Mouse (Mus musculus) neural tube, embryonic 15.5 days (tissue): ENCODE measurements around the gene Zfp9. TPM values are rescaled to one million over a fixed set of nuclear protein-coding genes. Genes with fewer than 3 reads are reported as not detected.
A peak's percentile ranks its signal among the peaks of the same experiment; 100 is the strongest.

Experiments
- ATAC-seq: fragments of 200-750 bp; cut with Nextera tagmentation; 2 replicates; pipeline ENCODE4 v1.8.0; 2017; ENCODE audit warnings: mild to moderate bottlenecking, moderate TSS enrichment, moderate library complexity; ENCODE audit not compliant: low FRiP score
- H3K27ac ChIP-seq: fragments of 300-500 bp; sonication (generic); replicated peaks from 2 replicates; pipeline ENCODE4 v1.5.1; 2015; ENCODE audit warnings: mild to moderate bottlenecking, inconsistent platforms
- H3K27me3 ChIP-seq: fragments of 300-500 bp; sonication (generic); replicated peaks from 2 replicates; pipeline ENCODE4 v1.6.1; 2015; ENCODE audit warnings: inconsistent platforms
- H3K36me3 ChIP-seq: fragments of 300-500 bp; sonication (generic); 2 replicates; pipeline ENCODE4 v1.6.1; 2015; ENCODE audit warnings: inconsistent platforms
- H3K4me1 ChIP-seq: fragments of 300-500 bp; sonication (generic); 2 replicates; pipeline ENCODE4 v1.6.1; 2015; ENCODE audit warnings: inconsistent platforms
- H3K4me2 ChIP-seq: fragments of 300-500 bp; sonication (generic); 2 replicates; pipeline ENCODE4 v1.6.1; 2015; ENCODE audit warnings: inconsistent platforms, mild to moderate bottlenecking, moderate library complexity
- H3K4me3 ChIP-seq: fragments of 300-500 bp; sonication (generic); replicated peaks from 2 replicates; pipeline ENCODE4 v1.5.1; 2015; ENCODE audit warnings: mild to moderate bottlenecking, inconsistent platforms
- H3K9ac ChIP-seq: fragments of 300-500 bp; sonication (generic); replicated peaks from 2 replicates; pipeline ENCODE4 v1.6.1; 2015; ENCODE audit warnings: mild to moderate bottlenecking, inconsistent platforms
- H3K9me3 ChIP-seq: fragments of 300-500 bp; sonication (generic); replicated peaks from 2 replicates; pipeline ENCODE4 v1.6.1; 2016; ENCODE audit warnings: inconsistent platforms
- WGBS: fragments of 180-500 bp; shearing (Covaris S2); methylation state at CpG from one replicate; pipeline ENCODE4 v1.1.7; 2015; ENCODE audit warnings: mixed read lengths; 5-methylcytosine and 5-hydroxymethylcytosine counted together
- polyA plus RNA-seq: library from polyadenylated mRNA; unstranded; fragments of >200 nt; fragmentation: Nextera tagmentation; extraction: Ambion mirVana; gene quantifications from 2 replicates; pipeline ENCODE4 v1.2.1, GENCODE M21; 2015

The Zfp9 gene
- polyA plus RNA-seq = 10.4 and 12.5 TPM in 2 replicates

GRCm38 (mm10) chr6:118478957-118479708 is at the start of gene Zfp9:
Zfp9 (minus strand) TSS chr6:118479320.
- Histone ChIP-seq H3K4me1 (peaks cover 21% of the 10 kb centered on the region), H3K36me3 (peaks cover 8% of the 10 kb centered on the region), H3K9me3 (no peaks in the 10 kb centered on the region), H3K4me2 (peak within 1 kb of the TSS; percentile 64), H3K4me3 (peak within 1 kb of the TSS; percentile 66), H3K27ac (peak within 1 kb of the TSS; percentile 90), H3K9ac (peak within 1 kb of the TSS; percentile 80), H3K27me3 (peaks cover 4% of the 10 kb centered on the region; the same call in 1 of the 2 replicates)
- WGBS = 0% methylated on average over 51 of the region's 57 CpGs
- peak; percentile 94 for ATAC-seq

- Histone ChIP-seq H3K27me3 (no peaks in the 10 kb centered on the region), H3K4me1 (no peaks in the 10 kb centered on the region), H3K27ac (no peak overlapping the region), H3K36me3 (peaks cover 84% of the 10 kb centered on the region), H3K4me3 (no peak overlapping the region), H3K9ac (no peak overlapping the region), H3K4me2 (no peak overlapping the region), H3K9me3 (no peaks in the 10 kb centered on the region)
- ATAC-seq = no peak
- WGBS = 92% methylated on average over 7 of the region's 7 CpGs
These were observed 41.5 kb upstream of the Zfp9 start for GRCm38 (mm10) chr6:118520668-118521067.

- no peaks in the 10 kb centered on the region for H3K27me3 ChIP-seq
- WGBS = 93% methylated on average over 12 of the region's 12 CpGs
- no peak for ATAC-seq
- H3K4me3 ChIP-seq = no peak overlapping the region
- peaks cover 62% of the 10 kb centered on the region for H3K36me3 ChIP-seq
- no peak overlapping the region for H3K27ac ChIP-seq
- no peaks in the 10 kb centered on the region for H3K9me3 ChIP-seq
- no peak overlapping the region for H3K9ac ChIP-seq
- H3K4me2 ChIP-seq = no peak overlapping the region
- H3K4me1 ChIP-seq = no peaks in the 10 kb centered on the region
These were observed 34.4 kb upstream of the Zfp9 start for GRCm38 (mm10) chr6:118513335-118514012.

GRCm38 (mm10) chr6:118499010-118499409 is 19.9 kb upstream of the Zfp9 start:
- Histone ChIP-seq H3K27ac (no peak overlapping the region), H3K4me1 (no peaks in the 10 kb centered on the region), H3K4me2 (no peak overlapping the region), H3K4me3 (no peak overlapping the region), H3K9ac (no peak overlapping the region), H3K27me3 (no peaks in the 10 kb centered on the region), H3K36me3 (peaks cover 24% of the 10 kb centered on the region), H3K9me3 (no peaks in the 10 kb centered on the region)
- WGBS = 90% methylated on average over 7 of the region's 7 CpGs
- no peak for ATAC-seq

- no peaks in the 10 kb centered on the region for H3K9me3 ChIP-seq
- H3K4me2 ChIP-seq = no peak overlapping the region
- H3K36me3 ChIP-seq = no peaks in the 10 kb centered on the region
- H3K27me3 ChIP-seq = peaks cover 4% of the 10 kb centered on the region; the same call in 1 of the 2 replicates
- no peak for ATAC-seq
- no peak overlapping the region for H3K27ac ChIP-seq
- peaks cover 11% of the 10 kb centered on the region for H3K4me1 ChIP-seq
- whole genome bisulfite sequencing = 91% methylated on average over 1 of the region's 1 CpGs
- no peak overlapping the region for H3K4me3 ChIP-seq
- no peak overlapping the region for H3K9ac ChIP-seq
These were observed 3.0 kb upstream of the Zfp9 start for GRCm38 (mm10) chr6:118482125-118482524.

- H3K9ac ChIP-seq = peak overlapping the region; percentile 80
- H3K27me3 ChIP-seq = peaks cover 4% of the 10 kb centered on the region; the same call in 1 of the 2 replicates
- H3K27ac ChIP-seq = peak overlapping the region; percentile 90
- WGBS = 15% methylated on average over 10 of the region's 10 CpGs
- H3K4me1 ChIP-seq = peaks cover 21% of the 10 kb centered on the region
- peak overlapping the region; percentile 66 for H3K4me3 ChIP-seq
- ATAC-seq = peak; percentile 22; the same call in 1 of the 2 replicates
- H3K9me3 ChIP-seq = no peaks in the 10 kb centered on the region
- peak overlapping the region; percentile 64 for H3K4me2 ChIP-seq
- peaks cover 8% of the 10 kb centered on the region for H3K36me3 ChIP-seq
These were observed 990 bp downstream of the Zfp9 start for GRCm38 (mm10) chr6:118477875-118478785.

- Histone ChIP-seq H3K9ac (no peak overlapping the region), H3K9me3 (no peaks in the 10 kb centered on the region), H3K27me3 (no peaks in the 10 kb centered on the region), H3K27ac (no peak overlapping the region), H3K36me3 (peaks cover 47% of the 10 kb centered on the region), H3K4me2 (no peak overlapping the region), H3K4me3 (no peak overlapping the region), H3K4me1 (no peaks in the 10 kb centered on the region)
- WGBS = 80% methylated on average over 15 of the region's 15 CpGs
- ATAC-seq = no peak
These were observed 16.9 kb downstream of the Zfp9 start for GRCm38 (mm10) chr6:118462069-118462705.

- Histone ChIP-seq H3K27ac (no peak overlapping the region), H3K27me3 (no peaks in the 10 kb centered on the region), H3K4me2 (no peak overlapping the region), H3K4me3 (no peak overlapping the region), H3K9me3 (no peaks in the 10 kb centered on the region), H3K36me3 (peaks cover 13% of the 10 kb centered on the region), H3K4me1 (peaks cover 24% of the 10 kb centered on the region), H3K9ac (no peak overlapping the region)
- WGBS = 95% methylated on average over 1 of the region's 1 CpGs
- no peak for ATAC-seq
These were observed 21.4 kb downstream of the Zfp9 start for GRCm38 (mm10) chr6:118457726-118458125.

- under 1% methylated on average over 43 of the region's 43 CpGs for WGBS
- H3K4me1 ChIP-seq = peaks cover 29% of the 10 kb centered on the region
- peak within 1 kb of the TSS; percentile 99 for H3K27ac ChIP-seq
- H3K4me3 ChIP-seq = peak within 1 kb of the TSS; percentile 79
- peak; percentile 99 for ATAC-seq
- H3K36me3 ChIP-seq = peaks cover 9% of the 10 kb centered on the region; the same call in 1 of the 2 replicates
- no peaks in the 10 kb centered on the region for H3K9me3 ChIP-seq
- peak within 1 kb of the TSS; percentile 90 for H3K9ac ChIP-seq
- no peaks in the 10 kb centered on the region for H3K27me3 ChIP-seq
- H3K4me2 ChIP-seq = peak within 1 kb of the TSS; percentile 68
These were observed 24.0 kb downstream of the Zfp9 start, which contains the start of gene Zfp248 for GRCm38 (mm10) chr6:118455042-118455631. Zfp248 (minus strand) TSS chr6:118455528.

- Histone ChIP-seq H3K4me1 (peaks cover 29% of the 10 kb centered on the region), H3K4me2 (peak overlapping the region; percentile 68), H3K9me3 (no peaks in the 10 kb centered on the region), H3K27me3 (no peaks in the 10 kb centered on the region), H3K27ac (peak overlapping the region; percentile 99), H3K9ac (peak overlapping the region; percentile 90), H3K36me3 (peaks cover 9% of the 10 kb centered on the region; the same call in 1 of the 2 replicates), H3K4me3 (peak overlapping the region; percentile 79)
- WGBS = 47% methylated on average over 8 of the region's 8 CpGs
- ATAC-seq = no peak
These were observed 24.7 kb downstream of the Zfp9 start for GRCm38 (mm10) chr6:118454452-118454851.
